Mouse (Mus musculus): Measurements from ENCODE around the gene Cdk7. TPM values are rescaled to one million over a fixed set of nuclear protein-coding genes. Genes with fewer than 3 reads are reported as not detected.
A peak's percentile ranks its signal among the peaks of the same experiment; 100 is the strongest.
"Not testable (repeated sequence)": the region's sequence is repeated elsewhere in the genome, so short reads cannot be mapped to it uniquely, and the experiment has no call there.

Gene Cdk7
- 10 to 100 TPM; 45.1 to 57.7 (median 45.5) TPM for total RNA-seq (2022)

- DNase-seq, result peak; percentile 91
These were observed at the start of gene Cdk7 for GRCm38 (mm10) chr13:100730861-100731176. TSS of gene Cdk7 (minus strand) at chr13:100730939.

DNA sequence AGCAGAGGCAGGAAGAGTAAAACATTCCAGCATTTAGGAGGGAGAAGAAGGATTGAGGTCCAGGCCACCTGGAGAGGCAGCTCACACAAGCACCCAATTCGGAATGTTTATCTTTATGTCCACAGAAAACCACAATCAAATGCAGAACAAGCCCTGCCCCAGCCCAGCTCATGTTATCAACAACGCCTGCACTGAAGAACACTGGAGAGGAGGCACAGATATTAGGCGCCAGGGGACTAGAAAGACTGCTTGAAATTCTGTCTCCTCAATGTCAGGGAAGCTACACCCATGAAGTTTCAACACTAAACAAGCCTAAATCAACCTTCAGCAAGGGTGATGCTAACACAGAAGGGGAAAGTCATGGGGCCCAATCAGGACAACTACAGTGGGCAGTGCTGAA is 46.8 kb upstream of the Cdk7 start:
- no peak for DNase-seq

- no peak for DNase-seq
These were observed 46.0 kb upstream of the Cdk7 start for GRCm38 (mm10) chr13:100776710-100777109.

- DNase-seq, result no peak
These were observed 45.3 kb upstream of the Cdk7 start for GRCm38 (mm10) chr13:100776056-100776419.

DNA sequence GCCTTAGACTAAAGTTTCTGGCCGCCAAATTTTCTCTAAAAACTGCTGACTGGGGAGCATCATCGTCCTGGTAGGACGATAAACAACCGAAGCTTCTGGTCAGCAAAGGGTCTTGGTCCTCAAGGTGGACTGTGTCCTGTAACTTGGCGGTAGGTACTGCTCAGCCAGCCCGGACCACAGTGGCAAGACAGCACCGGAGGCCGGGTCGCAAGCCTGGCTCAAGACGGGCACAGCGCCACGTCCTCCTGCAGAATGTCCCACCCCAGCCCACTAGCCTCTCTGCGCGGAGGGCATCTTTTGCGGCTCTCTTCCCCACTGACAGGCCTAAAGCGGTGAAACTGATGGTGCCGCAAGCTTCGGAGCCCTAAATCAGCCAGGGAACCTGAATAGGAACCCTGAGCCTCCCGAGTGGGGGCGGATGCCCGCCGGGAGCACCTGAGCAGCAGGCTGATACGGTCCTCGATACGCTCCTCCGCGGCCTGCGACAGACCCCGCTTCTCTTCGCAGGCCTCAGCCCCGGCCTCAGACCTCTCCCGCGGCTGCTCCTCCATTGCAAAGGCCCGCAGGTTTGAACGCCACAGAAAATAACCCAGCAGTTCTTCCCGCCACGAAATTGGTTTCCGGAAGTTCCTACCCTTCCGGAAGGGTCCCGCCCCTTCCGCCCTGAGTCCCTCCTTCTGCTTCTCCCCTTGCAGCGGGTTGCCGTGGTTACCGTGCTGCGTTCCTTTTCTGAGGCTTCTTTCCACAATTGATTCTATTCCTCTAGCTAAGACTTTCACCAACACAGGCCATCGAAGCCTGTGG is 44.7 kb upstream of the Cdk7 start, which contains the start of gene Cenph:
TSS of gene Cenph (minus strand) at position 648 of the 804 bp plus-strand sequence.
- peak; percentile 79 for DNase-seq

DNA sequence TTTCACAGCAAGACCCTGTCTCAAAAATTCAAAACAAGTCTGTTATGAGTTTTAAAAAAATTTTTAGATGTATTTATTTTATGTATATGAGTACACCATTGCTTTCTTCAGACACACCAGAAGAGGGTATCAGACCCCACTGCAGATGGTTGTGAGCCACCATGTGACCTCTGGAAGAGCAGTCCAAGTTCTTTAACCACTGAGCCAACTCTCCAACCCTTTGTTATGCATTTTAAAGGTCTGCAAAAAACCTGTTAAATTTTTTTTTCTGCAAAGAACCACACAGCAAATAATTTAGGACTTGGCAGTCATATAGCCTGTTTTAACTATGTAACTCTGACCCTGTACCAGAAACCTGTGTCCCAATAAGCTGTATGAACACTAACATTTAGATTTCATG is 44.0 kb upstream of the Cdk7 start:
- no peak for DNase-seq

- no peak for DNase-seq
These were observed 24.6 kb upstream of the Cdk7 start for GRCm38 (mm10) chr13:100755329-100755728.

DNA sequence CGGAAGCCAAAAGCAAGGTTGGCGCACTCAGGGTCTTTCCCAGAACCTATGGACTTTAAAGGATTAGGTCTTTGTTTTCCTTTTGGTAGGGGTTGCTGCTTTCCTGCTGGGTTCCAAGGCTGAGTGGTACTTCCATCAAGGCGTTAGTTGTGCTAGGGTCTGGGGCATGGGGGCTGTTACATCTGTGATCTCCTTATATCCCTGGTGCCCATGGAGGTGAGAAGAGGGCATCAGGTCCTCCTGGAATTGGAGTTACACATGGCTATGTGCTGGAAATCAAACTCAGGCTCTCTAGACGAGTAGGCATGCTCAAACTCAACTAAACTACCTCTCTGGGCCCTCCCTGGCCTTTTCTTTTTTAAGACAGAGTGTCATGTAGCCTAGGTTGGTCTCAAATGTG is 23.4 kb upstream of the Cdk7 start:
- no peak for DNase-seq

GRCm38 (mm10) chr13:100753011-100753410 is 22.3 kb upstream of the Cdk7 start:
- no peak for DNase-seq

GRCm38 (mm10) chr13:100752529-100752928 is 21.8 kb upstream of the Cdk7 start:
- DNase-seq, result no peak

DNA sequence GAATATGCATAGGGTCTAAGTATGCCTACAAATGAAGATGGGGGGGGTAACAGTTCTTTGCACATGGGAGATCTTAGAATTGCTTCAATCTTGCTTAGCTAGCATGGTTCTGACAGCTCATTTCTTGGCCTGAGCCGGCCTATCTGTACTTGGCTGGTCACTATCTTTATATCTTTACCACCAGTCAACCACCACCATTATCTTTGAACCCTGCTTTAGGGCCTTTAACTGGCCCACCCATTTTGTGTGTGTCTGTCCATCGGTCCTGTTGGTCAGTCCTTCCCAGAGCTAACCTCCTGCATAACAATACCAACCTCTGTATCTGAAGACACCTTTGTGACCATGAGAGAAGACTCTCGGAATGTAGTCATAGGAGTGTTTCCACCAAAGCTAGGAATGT is 20.7 kb upstream of the Cdk7 start:
- no peak for DNase-seq

- no peak for DNase-seq
These were observed 20.1 kb upstream of the Cdk7 start for GRCm38 (mm10) chr13:100750799-100751198.

GRCm38 (mm10) chr13:100748638-100749037 is 17.9 kb upstream of the Cdk7 start:
- DNase-seq, result no peak

GRCm38 (mm10) chr13:100746090-100746489 is 15.4 kb upstream of the Cdk7 start:
- no peak for DNase-seq

DNA sequence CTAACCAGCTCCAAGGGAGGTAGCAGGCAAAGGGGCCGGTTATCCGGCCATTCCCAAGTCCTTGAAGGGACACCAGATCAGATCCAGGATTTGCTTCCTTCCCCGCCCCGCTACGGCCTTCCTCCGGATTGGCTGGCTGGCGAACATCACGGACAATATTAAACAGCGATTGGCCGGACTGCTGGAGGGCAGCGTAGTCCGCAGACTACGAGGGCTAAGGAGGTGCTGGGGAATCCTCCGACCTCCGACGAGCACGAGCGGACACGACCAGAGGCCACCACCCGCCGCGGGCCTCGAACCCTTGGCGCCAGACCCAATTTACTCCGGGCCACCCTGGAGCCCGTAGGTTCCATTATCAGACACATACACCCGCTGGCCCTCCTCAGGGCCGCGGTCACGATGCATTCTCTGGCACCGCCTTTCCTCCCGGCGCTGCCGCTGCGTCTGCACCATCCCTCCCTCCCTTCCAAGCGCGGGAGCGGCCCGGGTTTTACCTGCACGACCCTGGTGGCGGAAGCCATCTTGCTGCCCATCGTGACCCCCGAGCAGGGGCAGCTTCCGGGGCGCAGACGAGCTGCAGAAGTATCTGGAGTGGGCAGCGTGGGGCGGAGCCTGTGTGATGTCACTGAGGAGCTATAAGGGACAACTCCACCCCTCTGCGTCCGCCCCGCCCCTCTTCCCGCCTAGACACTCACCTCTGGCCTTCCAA is 13.5 kb upstream of the Cdk7 start, which contains the start of gene Mrps36:
TSS of gene Mrps36 (minus strand) at position 624 of the 709 bp plus-strand sequence.
- DNase-seq, result peak; percentile 94

- DNase-seq, result no peak
These were observed 12.8 kb upstream of the Cdk7 start for GRCm38 (mm10) chr13:100743346-100744035.

DNA sequence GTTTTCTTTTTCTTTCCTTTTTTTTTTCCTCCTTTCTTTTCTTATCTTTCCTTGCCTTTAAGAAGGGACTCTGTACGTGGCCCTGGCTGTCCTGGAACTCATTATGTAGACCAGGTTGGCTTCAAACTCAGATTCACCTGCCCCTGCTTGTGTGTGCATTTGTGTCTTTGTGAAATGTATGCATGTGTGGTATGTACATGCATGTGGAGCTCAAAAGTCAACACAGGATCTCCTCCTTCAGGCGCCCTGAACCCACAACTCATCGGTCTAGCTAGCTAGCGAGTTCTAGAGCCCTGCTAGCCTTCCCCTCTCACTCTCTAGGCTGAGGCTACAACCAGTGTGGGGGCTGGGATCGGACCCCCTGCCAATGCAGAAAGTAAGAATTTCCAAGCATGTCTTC is 12.1 kb upstream of the Cdk7 start:
- DNase-seq, result no peak

DNA sequence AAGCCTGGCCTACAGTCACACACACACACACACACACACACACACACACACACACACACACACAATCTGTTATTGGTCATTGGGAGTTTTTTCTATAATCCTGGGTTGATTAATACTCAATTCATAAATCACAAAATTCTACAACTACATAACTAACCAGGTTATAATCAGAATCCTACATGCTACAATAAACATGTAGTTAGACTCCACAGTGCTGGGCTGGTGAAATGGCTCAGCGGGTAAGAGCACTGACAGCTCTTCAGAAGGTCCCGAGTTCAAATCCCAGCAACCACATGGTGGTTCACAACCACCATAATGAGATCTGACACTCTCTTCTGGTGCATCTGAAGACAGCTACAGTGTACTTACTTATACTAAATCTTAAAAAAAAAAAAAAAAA is 2.0 kb upstream of the Cdk7 start:
- DNase-seq, result no peak

GRCm38 (mm10) chr13:100731462-100732046 is 815 bp upstream of the Cdk7 start:
- not testable (repeated sequence) for DNase-seq

GRCm38 (mm10) chr13:100730153-100730860 is 432 bp downstream of the Cdk7 start:
- no peak for DNase-seq

DNA sequence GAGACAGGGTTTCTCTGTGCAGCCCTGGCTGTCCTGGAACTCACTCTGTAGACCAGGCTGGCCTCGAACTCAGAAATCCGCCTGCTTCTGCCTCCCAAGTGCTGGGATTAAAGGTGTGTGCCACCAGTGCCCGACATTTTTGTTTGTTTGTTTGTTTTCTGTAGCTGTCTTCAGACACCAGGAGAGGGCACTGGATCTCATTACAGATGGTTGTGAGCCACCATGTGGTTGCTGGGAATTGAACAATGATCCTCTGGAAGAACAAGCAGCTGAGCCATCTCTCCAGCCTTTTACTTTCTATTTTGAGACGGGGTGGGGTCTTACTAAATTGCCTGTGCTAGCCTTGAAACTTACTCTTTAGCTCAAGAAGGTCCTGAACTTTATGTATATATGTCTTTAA is 2.2 kb downstream of the Cdk7 start:
- not testable (repeated sequence) for DNase-seq

- no peak for DNase-seq
These were observed 2.7 kb downstream of the Cdk7 start for GRCm38 (mm10) chr13:100728086-100728485.
